Mouse (Mus musculus): ENCODE measurements at regions not wholly inside any gene's neighbourhood (a gene's known extent, or its start where the extent isn't known, plus 50 kb on each side); places are given as distances from the start of the nearest gene placed in this dataset.
"Not testable (repeated sequence)": the region's sequence is repeated elsewhere in the genome, so short reads cannot be mapped to it uniquely, and the experiment has no call there.

DNA sequence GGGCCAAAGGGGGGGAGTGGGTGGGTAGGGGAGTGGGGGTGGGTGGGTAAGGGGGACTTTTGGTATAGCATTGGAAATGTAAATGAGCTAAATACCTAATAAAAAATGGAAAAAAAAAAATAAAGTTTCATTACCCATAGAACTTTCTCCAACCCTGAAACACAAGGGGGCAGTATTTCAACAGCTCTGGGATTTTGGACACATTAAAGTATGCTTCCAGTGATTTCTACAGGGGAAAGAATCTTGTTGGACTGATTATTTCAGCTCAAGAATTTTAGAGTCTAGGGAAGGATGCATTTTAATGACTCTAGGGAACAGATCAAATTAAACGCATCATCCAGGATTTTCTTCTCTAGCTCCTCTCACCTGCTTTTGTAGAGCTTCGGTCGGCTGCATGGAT lies 345.9 kb downstream of the Nrcam start:
- not testable (repeated sequence) for H3K4me3 ChIP-seq (ENCODE audit: control insufficient read depth in 1 of 2, insufficient read depth in 1 of 2, low read depth in 2 of 2, low read length in 2 of 2); H3K79me2 ChIP-seq (ENCODE audit: control insufficient read depth, insufficient read depth, low read length, poor library complexity); H3K4me1 ChIP-seq (ENCODE audit: control insufficient read depth in 1 of 2, insufficient read depth in 2 of 2, low read length in 2 of 2); H3K27me3 ChIP-seq (ENCODE audit: control insufficient read depth in 1 of 2, insufficient read depth in 2 of 2, low read length in 2 of 2); H3K9ac ChIP-seq (ENCODE audit: control insufficient read depth, low read depth, low read length, poor library complexity, severe bottlenecking); H3K36me3 ChIP-seq (ENCODE audit: control insufficient read depth in 1 of 2, insufficient read depth in 2 of 2, low read length in 2 of 2); H3K27ac ChIP-seq (ENCODE audit: control insufficient read depth, low read depth, low read length); H3K9me3 ChIP-seq (replicated peaks; ENCODE audit: insufficient read depth, low read length)
- DNase-seq (ENCODE audit: low read depth, low spot score) = peak; percentile 4
- TF ChIP-seq CTCF (IDR thresholded peaks at IDR 0.05 in 2 of 3, conservative IDR thresholded peaks at IDR 0.05 in 1 of 3; ENCODE audit: control insufficient read depth in 1 of 3, insufficient read depth in 1 of 3, low read depth in 2 of 3, low read length in 3 of 3, poor library complexity in 1 of 3, severe bottlenecking in 1 of 3) = peak in 1 of 3 experiments; percentile 21; a peak in 2 of 6 replicates
- peak; percentile 15 for TF ChIP-seq RAD21 (IDR thresholded peaks at IDR 0.05; ENCODE audit: low read depth, low read length)

DNA sequence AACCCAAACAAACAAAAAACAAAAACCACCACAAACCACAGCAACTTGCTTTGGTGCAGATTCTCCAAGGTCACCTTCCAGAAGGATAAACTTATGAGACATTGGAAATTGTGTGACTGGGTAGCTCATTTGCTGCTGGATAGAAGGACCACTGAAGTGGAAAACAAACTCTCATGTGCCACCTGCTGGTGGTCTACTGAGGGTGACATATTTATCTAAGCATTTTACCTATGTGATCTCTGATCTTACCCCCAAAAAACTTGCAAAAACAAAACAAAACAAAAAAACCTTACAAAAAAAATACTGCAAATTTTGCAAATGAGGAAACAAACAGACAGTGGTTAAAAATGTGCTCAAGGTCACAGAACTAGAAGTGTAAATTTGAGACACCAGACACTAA lies 346.3 kb downstream of the Nrcam start:
- H3K36me3 ChIP-seq (ENCODE audit: control insufficient read depth in 1 of 2, insufficient read depth in 2 of 2, low read length in 2 of 2) = no peaks in the 10 kb centered on the region
- no peaks in the 10 kb centered on the region for H3K4me1 ChIP-seq (ENCODE audit: control insufficient read depth in 1 of 2, insufficient read depth in 2 of 2, low read length in 2 of 2)
- TF ChIP-seq KAT2A (conservative IDR thresholded peaks at IDR 0.05; ENCODE audit: low read depth, low read length) = no peak
- TF ChIP-seq CTCF (IDR thresholded peaks at IDR 0.05 in 2 of 3, conservative IDR thresholded peaks at IDR 0.05 in 1 of 3; ENCODE audit: control insufficient read depth in 1 of 3, insufficient read depth in 1 of 3, low read depth in 2 of 3, low read length in 3 of 3, poor library complexity in 1 of 3, severe bottlenecking in 1 of 3) = peak in 1 of 3 experiments; percentile 9; a peak in 1 of 6 replicates
- TF ChIP-seq SMC3 (IDR thresholded peaks at IDR 0.05; ENCODE audit: low read depth, low read length) = 0 out of 2 replicates have a peak, but pooled peaks have one; percentile 11
- no peak for TF ChIP-seq BHLHE40 (IDR thresholded peaks at IDR 0.05; ENCODE audit: borderline replicate concordance, low read depth, low read length)
- no peak for TF ChIP-seq CHD1 (IDR thresholded peaks at IDR 0.05; ENCODE audit: low read depth, low read length)
- no peak for TF ChIP-seq MEF2A (IDR thresholded peaks at IDR 0.05; ENCODE audit: extremely low read depth, insufficient replicate concordance, low read depth, low read length, poor library complexity, severe bottlenecking)
- H3K79me2 ChIP-seq (ENCODE audit: control insufficient read depth, insufficient read depth, low read length, poor library complexity) = no peaks in the 10 kb centered on the region
- H3K27ac ChIP-seq (ENCODE audit: control insufficient read depth, low read depth, low read length) = no peak overlapping the region
- DNase-seq (ENCODE audit: low read depth, low spot score) = peak; percentile 1
- no peak overlapping the region for H3K4me3 ChIP-seq (ENCODE audit: control insufficient read depth in 1 of 2, insufficient read depth in 1 of 2, low read depth in 2 of 2, low read length in 2 of 2)
- H3K9me3 ChIP-seq (replicated peaks; ENCODE audit: insufficient read depth, low read length) = no peaks in the 10 kb centered on the region
- no peaks in the 10 kb centered on the region for H3K27me3 ChIP-seq (ENCODE audit: control insufficient read depth in 1 of 2, insufficient read depth in 2 of 2, low read length in 2 of 2)
- no peak overlapping the region for H3K9ac ChIP-seq (ENCODE audit: control insufficient read depth, low read depth, low read length, poor library complexity, severe bottlenecking)

Measured in MEL (cell line).